Mouse (Mus musculus): ENCODE data around the gene Ly6g6c. TPM values are rescaled to one million over a fixed set of nuclear protein-coding genes. Genes with fewer than 3 reads are reported as not detected.

Ly6g6c gene
- polyA plus RNA-seq, 1 experiment from 2014 or later = not detected

- ATAC-seq (replicated peaks; ENCODE audit: low FRiP score) = no peak
- Histone ChIP-seq H3K9ac (no peak within 1 kb of the TSS), H3K4me1 (peaks cover 9% of the 10 kb centered on the region), H3K27me3 (no peaks in the 10 kb centered on the region), H3K27ac (no peak within 1 kb of the TSS), H3K9me3 (replicated peaks) (no peaks in the 10 kb centered on the region), H3K4me2 (no peak within 1 kb of the TSS), H3K36me3 (peaks cover 57% of the 10 kb centered on the region), H3K4me3 (replicated peaks) (no peak within 1 kb of the TSS)
- 82% methylated on average over 8 of the region's 8 CpGs for WGBS
Observed at GRCm38 (mm10) chr17:35115046-35116019, 50.1 kb downstream of the Ly6g6c start, which contains the start of gene Ly6g5b. Gene Ly6g5b, minus strand, starts transcription at chr17:35115428.

Other genes starting within 250 kb of the Ly6g6c start
- gene Stk19, start 228.4 kb upstream of the Ly6g6c start, polyA plus RNA-seq (2015; fragmentation: Nextera tagmentation; extraction: Ambion mirVana) = 29.4 and 29.6 TPM in 2 replicates
- gene Dxo, start 228.4 kb upstream of the Ly6g6c start, polyA plus RNA-seq (2015; fragmentation: Nextera tagmentation; extraction: Ambion mirVana) = 62.7 and 73.0 TPM in 2 replicates
- 48.5 and 53.1 TPM in 2 replicates for gene Skiv2l, start 215.2 kb upstream of the Ly6g6c start, polyA plus RNA-seq (2015; fragmentation: Nextera tagmentation; extraction: Ambion mirVana)
- 101 and 116 TPM in 2 replicates for gene Nelfe, start 215.0 kb upstream of the Ly6g6c start, polyA plus RNA-seq (2015; fragmentation: Nextera tagmentation; extraction: Ambion mirVana)
- 12.1 and 13.3 TPM in 2 replicates for gene Cfb, start 202.9 kb upstream of the Ly6g6c start, polyA plus RNA-seq (2015; fragmentation: Nextera tagmentation; extraction: Ambion mirVana)
- 5.0 TPM in 2 replicates for gene Zbtb12, start 185.9 kb upstream of the Ly6g6c start, polyA plus RNA-seq (2015; fragmentation: Nextera tagmentation; extraction: Ambion mirVana)
- not detected in 2 replicates for gene Gm20547, start 183.3 kb upstream of the Ly6g6c start, polyA plus RNA-seq (2015; fragmentation: Nextera tagmentation; extraction: Ambion mirVana)
- gene C2, start 167.1 kb upstream of the Ly6g6c start, polyA plus RNA-seq (2015; fragmentation: Nextera tagmentation; extraction: Ambion mirVana) = 2.6 and 3.6 TPM in 2 replicates
- gene Ehmt2, start 166.9 kb upstream of the Ly6g6c start, polyA plus RNA-seq (2015; fragmentation: Nextera tagmentation; extraction: Ambion mirVana) = 80.1 and 93.7 TPM in 2 replicates
- gene Slc44a4, start 150.9 kb upstream of the Ly6g6c start, polyA plus RNA-seq (2015; fragmentation: Nextera tagmentation; extraction: Ambion mirVana) = 12.4 and 13.0 TPM in 2 replicates
- 33.7 and 37.0 TPM in 2 replicates for gene Neu1, start 134.1 kb upstream of the Ly6g6c start, polyA plus RNA-seq (2015; fragmentation: Nextera tagmentation; extraction: Ambion mirVana)
- 0.49 and 0.53 TPM in 2 replicates for gene Hspa1b, start 106.2 kb upstream of the Ly6g6c start, polyA plus RNA-seq (2015; fragmentation: Nextera tagmentation; extraction: Ambion mirVana)
- gene Gm20481, start 95.5 kb upstream of the Ly6g6c start, polyA plus RNA-seq (2015; fragmentation: Nextera tagmentation; extraction: Ambion mirVana) = not detected in 2 replicates
- 7.8 and 8.4 TPM in 2 replicates for gene Hspa1a, start 93.2 kb upstream of the Ly6g6c start, polyA plus RNA-seq (2015; fragmentation: Nextera tagmentation; extraction: Ambion mirVana)
- gene Hspa1l, start 92.7 kb upstream of the Ly6g6c start, polyA plus RNA-seq (2015; fragmentation: Nextera tagmentation; extraction: Ambion mirVana) = 0.81 and 1.6 TPM in 2 replicates
- 229 and 231 TPM in 2 replicates for gene Lsm2, start 83.5 kb upstream of the Ly6g6c start, polyA plus RNA-seq (2015; fragmentation: Nextera tagmentation; extraction: Ambion mirVana)
- 128 and 140 TPM in 2 replicates for gene Vars, start 64.4 kb upstream of the Ly6g6c start, polyA plus RNA-seq (2015; fragmentation: Nextera tagmentation; extraction: Ambion mirVana)
- gene Vwa7, start 48.8 kb upstream of the Ly6g6c start, polyA plus RNA-seq (2015; fragmentation: Nextera tagmentation; extraction: Ambion mirVana) = 0.19 and 0.29 TPM in 2 replicates
- 6.2 and 6.8 TPM in 2 replicates for gene Sapcd1, start 37.4 kb upstream of the Ly6g6c start, polyA plus RNA-seq (2015; fragmentation: Nextera tagmentation; extraction: Ambion mirVana)
- 5.2 and 5.4 TPM in 2 replicates for gene Msh5, start 18.6 kb upstream of the Ly6g6c start, polyA plus RNA-seq (2015; fragmentation: Nextera tagmentation; extraction: Ambion mirVana)
- gene Clic1, start 15.4 kb upstream of the Ly6g6c start, polyA plus RNA-seq (2015; fragmentation: Nextera tagmentation; extraction: Ambion mirVana) = 300 and 320 TPM in 2 replicates
- 324 and 356 TPM in 2 replicates for gene Ddah2, start 6.4 kb upstream of the Ly6g6c start, polyA plus RNA-seq (2015; fragmentation: Nextera tagmentation; extraction: Ambion mirVana)
- 0.41 and 0.52 TPM in 2 replicates for gene Mpig6b, start 796 bp downstream of the Ly6g6c start, polyA plus RNA-seq (2015; fragmentation: Nextera tagmentation; extraction: Ambion mirVana)
- 1.2 and 1.6 TPM in 2 replicates for gene Ly6g6e, start 11.5 kb downstream of the Ly6g6c start, polyA plus RNA-seq (2015; fragmentation: Nextera tagmentation; extraction: Ambion mirVana)
- 5.0 and 6.0 TPM in 2 replicates for gene Ly6g6d, start 12.7 kb downstream of the Ly6g6c start, polyA plus RNA-seq (2015; fragmentation: Nextera tagmentation; extraction: Ambion mirVana)
- gene Ly6g6f, start 20.2 kb downstream of the Ly6g6c start, polyA plus RNA-seq (2015; fragmentation: Nextera tagmentation; extraction: Ambion mirVana) = not detected in 2 replicates
- 94.7 and 103 TPM in 2 replicates for gene Abhd16a, start 23.9 kb downstream of the Ly6g6c start, polyA plus RNA-seq (2015; fragmentation: Nextera tagmentation; extraction: Ambion mirVana)
- not detected in 2 replicates for gene Ly6g5c, start 42.9 kb downstream of the Ly6g6c start, polyA plus RNA-seq (2015; fragmentation: Nextera tagmentation; extraction: Ambion mirVana)
- 0.99 and 1.9 TPM in 2 replicates for gene Ly6g5b, start 50.0 kb downstream of the Ly6g6c start, polyA plus RNA-seq (2015; fragmentation: Nextera tagmentation; extraction: Ambion mirVana)
- 19.0 and 20.3 TPM in 2 replicates for gene Gpank1, start 56.1 kb downstream of the Ly6g6c start, polyA plus RNA-seq (2015; fragmentation: Nextera tagmentation; extraction: Ambion mirVana)
- gene Csnk2b, start 56.7 kb downstream of the Ly6g6c start, polyA plus RNA-seq (2015; fragmentation: Nextera tagmentation; extraction: Ambion mirVana) = 281 and 284 TPM in 2 replicates
- gene D17H6S53E, start 61.0 kb downstream of the Ly6g6c start, polyA plus RNA-seq (2015; fragmentation: Nextera tagmentation; extraction: Ambion mirVana) = 10.5 and 12.2 TPM in 2 replicates
- 21.0 and 25.7 TPM in 2 replicates for gene Apom, start 66.7 kb downstream of the Ly6g6c start, polyA plus RNA-seq (2015; fragmentation: Nextera tagmentation; extraction: Ambion mirVana)
- gene Bag6, start 69.8 kb downstream of the Ly6g6c start, polyA plus RNA-seq (2015; fragmentation: Nextera tagmentation; extraction: Ambion mirVana) = 56.1 and 64.9 TPM in 2 replicates
- gene Prrc2a, start 99.5 kb downstream of the Ly6g6c start, polyA plus RNA-seq (2015; fragmentation: Nextera tagmentation; extraction: Ambion mirVana) = 176 and 209 TPM in 2 replicates
- gene Aif1, start 110.7 kb downstream of the Ly6g6c start, polyA plus RNA-seq (2015; fragmentation: Nextera tagmentation; extraction: Ambion mirVana) = 8.8 and 9.2 TPM in 2 replicates
- gene Lst1, start 123.1 kb downstream of the Ly6g6c start, polyA plus RNA-seq (2015; fragmentation: Nextera tagmentation; extraction: Ambion mirVana) = 12.1 and 13.7 TPM in 2 replicates
- 0.53 and 0.72 TPM in 2 replicates for gene Ltb, start 129.1 kb downstream of the Ly6g6c start, polyA plus RNA-seq (2015; fragmentation: Nextera tagmentation; extraction: Ambion mirVana)
- gene Tnf, start 136.6 kb downstream of the Ly6g6c start, polyA plus RNA-seq (2015; fragmentation: Nextera tagmentation; extraction: Ambion mirVana) = 0.12 TPM in 1 of 2 replicates, not detected in the other
- 0.10 TPM in 1 of 2 replicates, not detected in the other for gene Lta, start 140.0 kb downstream of the Ly6g6c start, polyA plus RNA-seq (2015; fragmentation: Nextera tagmentation; extraction: Ambion mirVana)
- gene Gm16181, start 155.4 kb downstream of the Ly6g6c start, polyA plus RNA-seq (2015; fragmentation: Nextera tagmentation; extraction: Ambion mirVana) = 0.65 and 0.69 TPM in 2 replicates
- 6.2 and 6.4 TPM in 2 replicates for gene Atp6v1g2, start 168.3 kb downstream of the Ly6g6c start, polyA plus RNA-seq (2015; fragmentation: Nextera tagmentation; extraction: Ambion mirVana)
- gene Nfkbil1, start 170.4 kb downstream of the Ly6g6c start, polyA plus RNA-seq (2015; fragmentation: Nextera tagmentation; extraction: Ambion mirVana) = 11.3 and 12.4 TPM in 2 replicates
- gene Ddx39b, start 176.4 kb downstream of the Ly6g6c start, polyA plus RNA-seq (2015; fragmentation: Nextera tagmentation; extraction: Ambion mirVana) = 531 and 538 TPM in 2 replicates
- gene H2-D1, start 197.3 kb downstream of the Ly6g6c start, polyA plus RNA-seq (2015; fragmentation: Nextera tagmentation; extraction: Ambion mirVana) = 64.5 and 66.1 TPM in 2 replicates